Mouse (Mus musculus): ENCODE measurements around the gene Clasrp.

Gene Clasrp

GRCm38 (mm10) chr7:19563884-19564283 lies 40.4 kb downstream of the Clasrp start:
- no peak for DNase-seq (ENCODE audit: low read depth, low spot score)

GRCm38 (mm10) chr7:19562643-19563410 lies 41.5 kb downstream of the Clasrp start, which contains the start of gene Ppp1r37:
TSS of gene Ppp1r37 (minus strand) at chr7:19563076.
- no peak for DNase-seq (ENCODE audit: low read depth, low spot score)

GRCm38 (mm10) chr7:19561765-19562642 lies 42.3 kb downstream of the Clasrp start:
- peak; percentile 96 for DNase-seq (ENCODE audit: low read depth, low spot score)

- DNase-seq (ENCODE audit: low read depth, low spot score): no peak
Measured at GRCm38 (mm10) chr7:19561431-19561764, 42.9 kb downstream of the Clasrp start.

DNA sequence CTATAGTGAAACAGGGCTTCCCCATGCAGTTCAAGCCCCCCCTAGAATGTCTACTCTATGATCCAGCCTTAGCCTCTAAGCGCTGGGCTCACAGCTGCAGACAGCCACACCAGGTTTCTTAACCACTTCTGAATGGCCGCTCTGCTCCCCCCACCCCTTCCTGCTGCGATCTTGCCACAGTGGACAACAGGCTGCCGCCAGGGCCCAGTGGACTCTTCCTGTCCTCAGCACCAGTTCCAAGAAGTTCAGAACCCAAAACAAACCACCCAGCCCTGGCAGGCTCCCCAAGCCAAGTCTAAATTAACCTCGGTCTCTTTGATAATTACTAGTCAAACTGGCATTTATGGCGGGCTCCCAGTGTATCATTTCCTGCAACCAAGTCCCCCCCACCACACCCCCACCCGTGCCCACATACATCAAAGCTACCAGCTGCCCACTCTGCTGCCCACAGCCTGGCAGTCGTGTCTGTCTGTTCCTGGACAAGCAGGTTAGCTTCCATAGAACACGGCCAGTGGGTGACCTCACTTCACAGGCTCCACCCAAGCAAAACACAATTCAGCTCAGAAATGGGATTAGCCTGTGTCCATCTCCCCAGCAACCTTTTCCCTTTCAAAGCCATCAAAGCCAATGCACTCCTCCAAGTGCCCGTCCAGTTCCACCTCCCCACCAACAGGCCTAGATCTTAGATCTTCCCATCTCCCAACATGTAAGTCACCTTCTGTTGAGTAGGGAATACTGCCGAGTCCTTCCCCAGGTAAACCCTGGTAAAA lies 43.6 kb downstream of the Clasrp start:
- DNase-seq (ENCODE audit: low read depth, low spot score): no peak

DNA sequence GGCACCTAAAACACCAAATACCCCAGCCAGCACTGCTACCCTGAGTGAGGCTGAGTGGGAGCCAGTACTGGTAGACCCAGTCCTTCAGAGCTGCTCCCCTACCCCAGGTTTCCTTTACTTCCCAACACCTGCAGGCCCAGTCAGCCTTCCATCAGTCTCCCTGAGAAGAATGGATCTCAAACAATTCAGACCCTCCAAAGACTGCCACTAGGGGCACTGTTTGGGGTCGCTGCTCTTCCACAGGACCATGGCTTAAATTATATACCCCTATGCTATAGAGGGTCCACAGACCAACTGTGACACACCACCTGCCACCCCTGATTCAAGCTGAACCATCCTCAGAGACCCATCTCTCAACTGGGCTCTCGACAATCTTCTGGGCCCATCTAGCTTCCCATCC lies 45.3 kb downstream of the Clasrp start:
- DNase-seq (ENCODE audit: low read depth, low spot score): peak; percentile 66

GRCm38 (mm10) chr7:19557982-19558900 lies 46.0 kb downstream of the Clasrp start:
- DNase-seq (ENCODE audit: low read depth, low spot score): no peak

- DNase-seq (ENCODE audit: low read depth, low spot score): no peak
Measured at GRCm38 (mm10) chr7:19557086-19557485, 47.2 kb downstream of the Clasrp start.

- no peak for DNase-seq (ENCODE audit: low read depth, low spot score)
Measured at GRCm38 (mm10) chr7:19554168-19554567, 50.1 kb downstream of the Clasrp start.

GRCm38 (mm10) chr7:19552443-19552842 lies 51.8 kb downstream of the Clasrp start:
- DNase-seq (ENCODE audit: low read depth, low spot score): no peak

- DNase-seq (ENCODE audit: low read depth, low spot score): no peak
Measured at GRCm38 (mm10) chr7:19551634-19552033, 52.7 kb downstream of the Clasrp start.

DNA sequence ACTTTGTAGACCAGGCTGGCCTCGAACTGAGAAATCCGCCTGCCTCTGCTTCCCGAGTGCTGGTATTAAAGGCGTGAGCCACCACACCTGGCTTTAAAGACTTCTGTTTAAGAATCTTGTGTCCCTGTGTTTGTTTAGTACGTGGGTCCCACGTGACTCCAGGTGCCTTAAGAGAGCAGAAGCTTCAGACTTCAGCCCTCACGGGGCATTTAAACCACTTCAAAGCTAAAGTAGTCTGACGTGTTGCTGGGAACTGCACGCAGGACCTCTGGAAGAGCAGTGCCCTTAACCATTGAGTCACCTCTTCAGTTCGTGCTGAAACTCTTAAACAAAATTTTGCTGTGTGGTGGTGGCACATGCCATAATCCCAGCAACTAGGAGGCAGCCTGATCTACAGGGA lies 54.9 kb downstream of the Clasrp start:
- no peak for DNase-seq (ENCODE audit: low read depth, low spot score)

- no peak for DNase-seq (ENCODE audit: low read depth, low spot score)
Measured at GRCm38 (mm10) chr7:19547344-19547969, 56.8 kb downstream of the Clasrp start.

DNA sequence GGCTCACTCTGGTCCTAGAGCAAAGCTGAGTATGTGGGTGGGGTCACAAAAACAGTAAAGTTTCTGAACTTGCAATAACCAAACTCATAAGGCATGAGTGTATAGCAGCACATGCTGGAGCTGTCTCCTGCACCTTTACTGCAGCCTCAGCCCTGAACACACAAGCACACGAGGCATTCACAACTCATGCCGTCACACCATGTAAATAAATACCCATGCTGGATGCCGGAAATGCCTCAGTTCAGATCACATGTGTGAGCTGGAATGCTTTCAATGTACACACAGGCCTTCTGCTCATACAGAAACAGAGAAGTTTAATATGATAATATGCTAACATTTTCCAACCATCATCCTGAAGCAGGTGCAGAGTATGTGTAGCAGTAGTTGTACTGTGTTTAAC lies 58.3 kb downstream of the Clasrp start:
- no peak for DNase-seq (ENCODE audit: low read depth, low spot score)

DNA sequence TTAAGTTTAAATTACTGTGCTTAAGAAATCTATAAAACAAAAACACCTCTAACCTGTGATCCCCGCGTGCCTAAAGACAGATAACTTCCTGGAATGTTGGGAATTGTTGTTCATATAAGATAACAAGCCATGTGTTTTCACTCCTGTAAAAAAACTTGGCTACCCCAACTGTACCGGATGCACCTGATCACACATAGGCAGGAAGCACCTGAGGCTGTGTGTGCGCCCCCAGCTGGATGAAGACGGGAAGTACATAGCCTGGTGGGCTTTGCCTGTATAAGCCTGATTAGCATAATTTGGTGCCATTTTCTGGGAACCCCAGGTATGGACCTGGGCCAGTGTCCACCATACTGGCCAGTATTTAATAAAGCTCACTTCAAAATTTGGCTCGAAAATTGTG lies 60.7 kb downstream of the Clasrp start:
- DNase-seq (ENCODE audit: low read depth, low spot score): peak; percentile 39

- DNase-seq (ENCODE audit: low read depth, low spot score): no peak
Measured at GRCm38 (mm10) chr7:19542155-19542691, 62.1 kb downstream of the Clasrp start.

- no peak for DNase-seq (ENCODE audit: low read depth, low spot score)
Measured at GRCm38 (mm10) chr7:19541681-19542154, 62.6 kb downstream of the Clasrp start.

DNA sequence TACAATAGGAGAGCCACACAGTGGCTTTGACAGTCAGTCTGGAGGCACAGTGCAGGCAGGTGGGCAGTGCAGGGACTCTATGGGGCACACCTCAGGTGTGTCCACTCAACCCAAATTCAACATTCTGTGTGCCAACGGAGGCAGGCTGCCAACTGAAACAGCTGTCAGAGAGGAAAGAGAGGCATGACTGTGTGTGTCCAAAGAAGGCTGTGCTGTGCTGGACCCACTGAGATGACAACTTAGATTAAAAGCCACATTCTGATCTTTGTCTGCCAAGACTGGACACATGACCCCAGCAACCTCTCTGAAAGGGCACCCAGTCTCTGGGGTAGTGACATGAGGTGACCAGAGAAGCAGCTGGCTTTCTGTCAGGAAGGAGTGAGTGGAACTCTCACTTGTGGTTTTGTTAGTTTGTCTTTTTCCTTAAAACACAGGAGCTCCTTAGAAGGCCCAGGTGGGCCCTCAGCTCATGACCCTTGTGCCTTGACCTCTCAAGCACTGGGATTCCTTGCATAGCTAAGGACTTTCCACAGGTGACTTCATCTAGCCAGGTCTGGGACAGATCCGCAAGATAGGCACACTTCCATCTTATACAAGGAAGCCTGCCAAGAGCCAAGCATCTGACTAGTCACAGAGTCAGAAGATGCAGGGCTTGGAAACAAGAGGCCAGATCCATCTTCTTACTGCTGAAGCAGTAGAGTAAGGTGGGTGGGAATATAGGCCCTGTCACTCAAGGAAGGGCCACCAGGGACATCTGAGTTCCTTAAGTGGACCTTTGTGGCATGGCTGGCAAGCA lies 63.3 kb downstream of the Clasrp start:
- DNase-seq (ENCODE audit: low read depth, low spot score): no peak

DNA sequence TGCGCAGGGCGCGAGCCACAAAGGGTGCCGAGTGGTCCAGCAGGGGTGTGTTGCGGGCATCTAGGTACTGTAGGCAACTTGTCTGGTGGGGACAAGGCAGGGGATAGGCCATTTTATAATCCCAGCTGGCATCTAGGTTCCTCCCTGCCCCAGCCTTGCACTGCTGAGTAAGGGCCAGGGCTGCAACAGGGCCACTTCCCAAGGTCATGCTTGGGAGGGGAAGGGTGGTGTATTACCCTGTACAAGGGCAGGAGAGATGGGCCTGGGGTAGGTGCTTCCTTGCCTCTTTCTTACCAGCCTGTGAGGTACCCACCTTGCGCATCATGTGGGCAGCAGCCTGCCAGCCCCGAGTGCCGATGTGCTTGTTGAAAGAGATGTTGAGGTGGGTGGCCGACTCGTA lies 69.6 kb downstream of the Clasrp start:
- DNase-seq (ENCODE audit: low read depth, low spot score): no peak

Measured in ZHBTc4 (cell line).